Mouse (Mus musculus) adrenal gland, postnatal 4 days (tissue): ENCODE measurements at regions not wholly inside any gene's neighbourhood (a gene's known extent, or its start where the extent isn't known, plus 50 kb on each side); places are given as distances from the start of the nearest gene placed in this dataset.
"Not testable (repeated sequence)": the region's sequence is repeated elsewhere in the genome, so short reads cannot be mapped to it uniquely, and the experiment has no call there.

Experiments used
- DNase-seq, 2 experiments: peaks; one replicate each; pipeline ENCODE4 v3.0.0; 2021 to 2022; ENCODE audit warnings: low spot score in 2 of 2, mixed read lengths in 2 of 2

GRCm38 (mm10) chr3:6886200-6887052 lies 266.2 kb upstream of the 1700008P02Rik start:
- no peak for DNase-seq

- DNase-seq = no peak
These were observed 263.2 kb upstream of the 1700008P02Rik start for GRCm38 (mm10) chr3:6883401-6883800.

GRCm38 (mm10) chr3:6876265-6876664 lies 256.0 kb upstream of the 1700008P02Rik start:
- no peak for DNase-seq

- no peak for DNase-seq
These were observed 251.9 kb upstream of the 1700008P02Rik start for GRCm38 (mm10) chr3:6872170-6872569.

GRCm38 (mm10) chr3:6871752-6872151 lies 251.5 kb upstream of the 1700008P02Rik start:
- no peak for DNase-seq

GRCm38 (mm10) chr3:6866148-6866483 lies 245.9 kb upstream of the 1700008P02Rik start:
- no peak for DNase-seq

GRCm38 (mm10) chr3:6865462-6866147 lies 245.4 kb upstream of the 1700008P02Rik start:
- no peak for DNase-seq

GRCm38 (mm10) chr3:6859866-6860180 lies 239.6 kb upstream of the 1700008P02Rik start:
- no peak for DNase-seq

- DNase-seq = no peak
These were observed 239.0 kb upstream of the 1700008P02Rik start for GRCm38 (mm10) chr3:6858982-6859865.

GRCm38 (mm10) chr3:6819332-6819731 lies 199.1 kb upstream of the 1700008P02Rik start:
- DNase-seq = no peak

GRCm38 (mm10) chr3:6812346-6812745 lies 192.1 kb upstream of the 1700008P02Rik start:
- no peak for DNase-seq

GRCm38 (mm10) chr3:6809381-6809950 lies 189.2 kb upstream of the 1700008P02Rik start:
- DNase-seq = no peak

GRCm38 (mm10) chr3:6800092-6800716 lies 180.0 kb upstream of the 1700008P02Rik start:
- DNase-seq = not testable (repeated sequence)

GRCm38 (mm10) chr3:6768506-6768905 lies 148.3 kb upstream of the 1700008P02Rik start:
- no peak for DNase-seq

GRCm38 (mm10) chr3:6768085-6768484 lies 147.8 kb upstream of the 1700008P02Rik start:
- not testable (repeated sequence) for DNase-seq

- no peak for DNase-seq
These were observed 138.9 kb upstream of the 1700008P02Rik start for GRCm38 (mm10) chr3:6759172-6759571.

GRCm38 (mm10) chr3:6757562-6757961 lies 137.3 kb upstream of the 1700008P02Rik start:
- DNase-seq = no peak

- DNase-seq = not testable (repeated sequence)
These were observed 130.5 kb upstream of the 1700008P02Rik start for GRCm38 (mm10) chr3:6750746-6751145.

GRCm38 (mm10) chr3:6731372-6732297 lies 111.4 kb upstream of the 1700008P02Rik start:
- DNase-seq = no peak

- no peak for DNase-seq
These were observed 109.8 kb upstream of the 1700008P02Rik start for GRCm38 (mm10) chr3:6730066-6730465.
